Mouse (Mus musculus) lung, postnatal 0 days (tissue): ENCODE data around the gene Mstn. TPM values are rescaled to one million over a fixed set of nuclear protein-coding genes. Genes with fewer than 3 reads are reported as not detected.

Experiments used
- ATAC-seq: fragments of 200-750 bp; cut with Nextera tagmentation; 2 replicates; pipeline ENCODE4 v1.8.0; 2017; ENCODE audit warnings: moderate library complexity
- DNase-seq: peaks from one replicate; pipeline ENCODE4 v3.0.0-alpha.2; 2016; ENCODE audit warnings: low spot score
- H3K27ac ChIP-seq: fragments of 300-500 bp; sonication (generic); 2 replicates; pipeline ENCODE4 v1.5.1; 2014; ENCODE audit warnings: antibody characterized with exemption, mild to moderate bottlenecking, low read length, mixed read lengths
- H3K27me3 ChIP-seq: fragments of 300-500 bp; sonication (generic); replicated peaks from 2 replicates; pipeline ENCODE4 v1.6.1; 2014; ENCODE audit warnings: low read length, mixed read lengths; ENCODE audit not compliant: insufficient read depth
- H3K36me3 ChIP-seq: fragments of 300-500 bp; sonication (generic); 2 replicates; pipeline ENCODE4 v1.6.1; 2014; ENCODE audit warnings: low read length, mixed read lengths; ENCODE audit not compliant: insufficient read depth
- H3K4me1 ChIP-seq: fragments of 300-500 bp; sonication (generic); 2 replicates; pipeline ENCODE4 v1.6.1; 2014; ENCODE audit warnings: antibody characterized with exemption, low read depth, low read length, mixed read lengths; ENCODE audit not compliant: insufficient read depth
- H3K4me2 ChIP-seq: fragments of 300-500 bp; sonication (generic); replicated peaks from 2 replicates; pipeline ENCODE4 v1.6.1; 2014; ENCODE audit warnings: low read depth, mild to moderate bottlenecking, low read length, moderate library complexity, mixed read lengths
- H3K4me3 ChIP-seq: fragments of 300-500 bp; sonication (generic); 2 replicates; pipeline ENCODE4 v1.5.1; 2014; ENCODE audit warnings: low read depth, low read length
- H3K9ac ChIP-seq: fragments of 300-500 bp; sonication (generic); replicated peaks from 2 replicates; pipeline ENCODE4 v1.6.1; 2014; ENCODE audit warnings: low read depth, mild to moderate bottlenecking
- H3K9me3 ChIP-seq: fragments of 300-500 bp; sonication (generic); 2 replicates; pipeline ENCODE4 v1.6.1; 2016; ENCODE audit warnings: low read length, mixed read lengths
- CTCF ChIP-seq: IDR thresholded peaks from 2 replicates; pipeline ENCODE4 v1.5.1; 2016; ENCODE audit warnings: antibody characterized with exemption, mild to moderate bottlenecking
- EP300 ChIP-seq: IDR thresholded peaks from 2 replicates; pipeline ENCODE4 v1.6.1; 2016; ENCODE audit warnings: antibody characterized with exemption, mild to moderate bottlenecking, control low read depth
- WGBS: fragments of 180-500 bp; shearing (Covaris S2); extraction: QIAGEN DNeasy Blood & Tissue Kit; methylation state at CpG from one replicate; pipeline ENCODE4 v1.1.7; 2014; 5-methylcytosine and 5-hydroxymethylcytosine counted together
- polyA plus RNA-seq: library from polyadenylated mRNA; unstranded; fragments of >200 nt; fragmentation: Nextera tagmentation; extraction: Ambion mirVana; gene quantifications from 2 replicates; pipeline ENCODE4 v1.2.1, GENCODE M21; 2015

The Mstn gene
- polyA plus RNA-seq, 1 experiment from 2014 or later = not detected

GRCm38 (mm10) chr1:53085991-53086390 is 24.6 kb downstream of the Mstn start:
- 24% methylated on average over 4 of the region's 4 CpGs for WGBS
- H3K27ac ChIP-seq = no peak overlapping the region
- no peaks in the 10 kb centered on the region for H3K36me3 ChIP-seq
- H3K9me3 ChIP-seq = no peaks in the 10 kb centered on the region
- H3K4me3 ChIP-seq = no peak overlapping the region
- H3K27me3 ChIP-seq = no peaks in the 10 kb centered on the region
- no peak for DNase-seq
- TF ChIP-seq CTCF (no peak), EP300 (no peak)
- no peak overlapping the region for H3K4me2 ChIP-seq
- ATAC-seq = no peak
- no peak overlapping the region for H3K9ac ChIP-seq
- no peaks in the 10 kb centered on the region for H3K4me1 ChIP-seq

GRCm38 (mm10) chr1:53093180-53093579 is 31.7 kb downstream of the Mstn start:
- no peaks in the 10 kb centered on the region for H3K9me3 ChIP-seq
- DNase-seq (peak; percentile 16), ATAC-seq (no peak)
- H3K9ac ChIP-seq = no peak overlapping the region
- no peaks in the 10 kb centered on the region for H3K36me3 ChIP-seq
- H3K27me3 ChIP-seq = no peaks in the 10 kb centered on the region
- H3K4me1 ChIP-seq = no peaks in the 10 kb centered on the region
- WGBS = 29% methylated on average over 3 of the region's 3 CpGs
- H3K4me3 ChIP-seq = no peak overlapping the region
- H3K4me2 ChIP-seq = no peak overlapping the region
- TF ChIP-seq EP300 (no peak), CTCF (peak; percentile 37; the same call in 1 of the 2 replicates)
- H3K27ac ChIP-seq = no peak overlapping the region

- H3K9me3 ChIP-seq = no peaks in the 10 kb centered on the region
- no peaks in the 10 kb centered on the region for H3K27me3 ChIP-seq
- no peak overlapping the region for H3K4me2 ChIP-seq
- H3K9ac ChIP-seq = no peak overlapping the region
- TF ChIP-seq CTCF = no peak
- no peak for TF ChIP-seq EP300
- no peak overlapping the region for H3K27ac ChIP-seq
- no peak overlapping the region for H3K4me3 ChIP-seq
- ATAC-seq (no peak), DNase-seq (no peak)
- WGBS = 48% methylated on average over 1 of the region's 1 CpGs
- H3K36me3 ChIP-seq = no peaks in the 10 kb centered on the region
- H3K4me1 ChIP-seq = no peaks in the 10 kb centered on the region
Measured at GRCm38 (mm10) chr1:53110561-53110960, 49.1 kb downstream of the Mstn start.

Other genes starting within 250 kb of the Mstn start
- gene Inpp1, start 244.0 kb upstream of the Mstn start, polyA plus RNA-seq = 9.3 and 10.4 TPM in 2 replicates
- 14.1 and 17.2 TPM in 2 replicates for gene Hibch, start 216.7 kb upstream of the Mstn start, polyA plus RNA-seq
- gene 1700019D03Rik, start 41.5 kb upstream of the Mstn start, polyA plus RNA-seq = 2.7 TPM in 2 replicates
- not detected in 2 replicates for gene 1700019A02Rik, start 126.0 kb downstream of the Mstn start, polyA plus RNA-seq
- gene Pms1, start 235.4 kb downstream of the Mstn start, polyA plus RNA-seq = 2.5 and 3.9 TPM in 2 replicates
- gene Ormdl1, start 235.5 kb downstream of the Mstn start, polyA plus RNA-seq = 24.6 and 28.1 TPM in 2 replicates
- gene Gm28778, start 235.5 kb downstream of the Mstn start, polyA plus RNA-seq = not detected in 2 replicates